Mouse (Mus musculus) lung, adult 2 months (tissue): ENCODE measurements around the gene Rnf222.

Experiments used
- CTCF ChIP-seq: fragments of 200-500 bp; IDR thresholded peaks from 2 replicates; pipeline ENCODE4 v1.5.1; 2011; ENCODE audit warnings: mild to moderate bottlenecking, low read length, control low read depth; ENCODE audit not compliant: insufficient read depth
- POLR2A ChIP-seq: fragments of 200-500 bp; IDR thresholded peaks from 2 replicates; pipeline ENCODE4 v1.6.1; 2011; ENCODE audit warnings: low read depth, mild to moderate bottlenecking, control low read depth, low read length, borderline replicate concordance; ENCODE audit errors: extremely low read depth

GRCm38 (mm10) chr11:68882107-68882506, 6.2 kb upstream of the Rnf222 start:
- TF ChIP-seq CTCF (no peak), POLR2A (no peak)
